In the genomic region with DNA sequence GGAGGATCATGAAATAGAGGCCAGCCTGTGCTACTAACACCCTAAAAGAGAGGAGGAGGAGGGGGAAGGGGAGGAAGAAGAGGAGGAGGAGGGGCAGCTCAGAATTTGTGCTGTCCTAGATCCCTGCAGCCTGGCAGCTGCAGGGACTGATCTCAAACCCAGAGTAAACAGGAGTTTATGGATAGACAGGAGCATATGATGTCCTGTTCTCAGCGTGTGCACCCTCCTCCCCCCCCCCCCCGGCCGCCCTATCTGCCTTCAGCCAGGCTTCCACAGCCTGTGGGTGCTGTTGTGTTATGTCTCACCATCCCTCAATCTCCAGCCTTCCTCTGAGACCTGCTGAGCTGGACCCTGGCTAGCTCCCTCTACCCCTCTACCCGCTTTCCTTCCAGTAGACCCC, we compare ENCODE assay signal across 8 mouse cellular contexts. TPM values are rescaled to one million over a fixed set of nuclear protein-coding genes. Genes with fewer than 3 reads are reported as not detected.
DNase-seq lines count a peak whose midpoint lies in the region; ATAC-seq and TF ChIP-seq lines count a peak whose summit lies in the region.

A gene (minus strand): TSS at position 101 of the 400 bp plus-strand sequence.

- H3K79me2 ChIP-seq in liver, adult 2 months (ENCODE audit: control insufficient read depth, insufficient read depth, low read length) = 0 out of 2 replicates have a peak, but pooled peaks cover 2% of the 10 kb centered on the region

- 61% methylated on average over 3 of the region's 4 CpGs for WGBS in liver, adult 2 months
- 84% methylated on average over 3 of the region's 4 CpGs for WGBS in embryonic facial prominence, embryonic 12.5 days
- WGBS in heart, embryonic 14.5 days = 55% methylated on average over 2 of the region's 4 CpGs
- 81% methylated on average over 3 of the region's 4 CpGs for WGBS in neural tube, embryonic 13.5 days

- TF ChIP-seq CTCF in liver, adult 2 months (IDR thresholded peaks at IDR 0.05; ENCODE audit: low read depth, low read length) = no peak

- peak within 1 kb of the TSS; percentile 76 for H3K4me2 ChIP-seq in embryonic facial prominence, embryonic 12.5 days (replicated peaks)
- H3K4me2 ChIP-seq in heart, embryonic 14.5 days (ENCODE audit: low read length) = peak within 1 kb of the TSS; percentile 94
- H3K4me2 ChIP-seq in neural tube, embryonic 13.5 days = peak within 1 kb of the TSS; percentile 93

- no peak for ATAC-seq in embryonic facial prominence, embryonic 12.5 days (ENCODE audit: insufficient number of reproducible peaks, insufficient read depth, low FRiP score, low TSS enrichment)
- ATAC-seq in heart, embryonic 14.5 days (ENCODE audit: insufficient number of reproducible peaks, insufficient read depth, low FRiP score, low read depth) = no peak
- ATAC-seq in neural tube, embryonic 13.5 days (ENCODE audit: low read depth) = no peak

- H3K36me3 ChIP-seq in liver, adult 2 months (ENCODE audit: control insufficient read depth, insufficient read depth, low read length) = 0 out of 2 replicates have a peak, but pooled peaks cover 2% of the 10 kb centered on the region
- H3K36me3 ChIP-seq in embryonic facial prominence, embryonic 12.5 days = peaks cover 17% of the 10 kb centered on the region
- H3K36me3 ChIP-seq in heart, embryonic 14.5 days (ENCODE audit: control insufficient read depth, insufficient read depth, low read length) = peaks cover 26% of the 10 kb centered on the region
- peaks cover 23% of the 10 kb centered on the region for H3K36me3 ChIP-seq in neural tube, embryonic 13.5 days

- no peaks in the 10 kb centered on the region for H3K9me3 ChIP-seq in embryonic facial prominence, embryonic 12.5 days
- H3K9me3 ChIP-seq in heart, embryonic 14.5 days (ENCODE audit: control insufficient read depth, low read length) = no peaks in the 10 kb centered on the region
- H3K9me3 ChIP-seq in neural tube, embryonic 13.5 days = no peaks in the 10 kb centered on the region

- H3K27ac ChIP-seq in liver, adult 2 months (replicated peaks; ENCODE audit: insufficient read depth, low read depth, low read length) = peak within 1 kb of the TSS; percentile 70
- H3K27ac ChIP-seq in embryonic facial prominence, embryonic 12.5 days = peak within 1 kb of the TSS; percentile 82
- H3K27ac ChIP-seq in heart, embryonic 14.5 days (replicated peaks in 1 of 2; ENCODE audit: control insufficient read depth in 1 of 2, insufficient read depth in 1 of 2, low read depth in 2 of 2, low read length in 2 of 2) = peak within 1 kb of the TSS; percentile 83 to 84
- peak within 1 kb of the TSS; percentile 85 for H3K27ac ChIP-seq in neural tube, embryonic 13.5 days (replicated peaks)

- H3K4me1 ChIP-seq in liver, adult 2 months (ENCODE audit: control insufficient read depth, insufficient read depth, low read length) = peaks cover 2% of the 10 kb centered on the region; the same call in 1 of the 2 replicates
- H3K4me1 ChIP-seq in embryonic facial prominence, embryonic 12.5 days = peaks cover 14% of the 10 kb centered on the region; the same call in 1 of the 2 replicates
- peaks cover 12 to 18% of the 10 kb centered on the region in 2 experiments; a peak in 3 of 4 replicates for H3K4me1 ChIP-seq in heart, embryonic 14.5 days (ENCODE audit: control insufficient read depth in 2 of 2, insufficient read depth in 2 of 2, low read length in 2 of 2)
- peaks cover 27% of the 10 kb centered on the region for H3K4me1 ChIP-seq in neural tube, embryonic 13.5 days (replicated peaks)

- intact Hi-C loops in left cerebral cortex, postnatal 36 days (cut with DNase I) = loop anchor here (5.0 kb wide), 1 partner anchor 57 kb away; a partner anchor contains a TSS

- no peaks in the 10 kb centered on the region for H3K27me3 ChIP-seq in liver, adult 2 months (ENCODE audit: control insufficient read depth, insufficient read depth, low read length)
- H3K27me3 ChIP-seq in embryonic facial prominence, embryonic 12.5 days = no peaks in the 10 kb centered on the region
- no peaks in the 10 kb centered on the region for H3K27me3 ChIP-seq in heart, embryonic 14.5 days (ENCODE audit: control insufficient read depth, insufficient read depth, low read length)
- no peaks in the 10 kb centered on the region for H3K27me3 ChIP-seq in neural tube, embryonic 13.5 days

- DNase-seq in liver, adult 2 months (ENCODE audit: extremely low read depth, low read depth, low spot score) = no peak
- no peak for DNase-seq in liver
- DNase-seq in left cerebral cortex, postnatal 36 days (ENCODE audit: low spot score in 2 of 2) = no peak
- DNase-seq in cerebellum, postnatal 36 days = no peak
- no peak for DNase-seq in right cerebral cortex, adult 2 months (ENCODE audit: low spot score in 2 of 2)

- H3K9ac ChIP-seq in liver, adult 2 months (ENCODE audit: low read depth, low read length) = peak within 1 kb of the TSS; percentile 83
- H3K9ac ChIP-seq in embryonic facial prominence, embryonic 12.5 days = peak within 1 kb of the TSS; percentile 90
- peak within 1 kb of the TSS; percentile 98 for H3K9ac ChIP-seq in heart, embryonic 14.5 days (ENCODE audit: low read length)
- H3K9ac ChIP-seq in neural tube, embryonic 13.5 days = peak within 1 kb of the TSS; percentile 99

- TF ChIP-seq POLR2A in liver, adult 2 months (IDR thresholded peaks at IDR 0.05; ENCODE audit: extremely low read depth, insufficient read depth, low read length) = no peak

- H3K4me3 ChIP-seq in liver, adult 2 months (ENCODE audit: insufficient read depth, low read depth, low read length) = peak within 1 kb of the TSS; percentile 83
- H3K4me3 ChIP-seq in embryonic facial prominence, embryonic 12.5 days = peak within 1 kb of the TSS; percentile 62
- peak within 1 kb of the TSS; percentile 84 to 86 for H3K4me3 ChIP-seq in heart, embryonic 14.5 days (ENCODE audit: control insufficient read depth in 1 of 2, insufficient read depth in 1 of 2, low read depth in 1 of 2, low read length in 2 of 2)
- H3K4me3 ChIP-seq in neural tube, embryonic 13.5 days = peak within 1 kb of the TSS; percentile 78

RNA-seq across cellular contexts. Expression of the gene that starts here (rescaled TPM):
- total RNA-seq in liver, adult 2 months (2014; rRNA removed) = 5.1 and 5.6 TPM in 2 replicates
- polyA plus RNA-seq in liver, adult 2 months (2012; rRNA removed) = 21.6 and 23.1 TPM in 2 replicates
- 4.5 and 4.9 TPM in 2 replicates for polyA plus RNA-seq in embryonic facial prominence, embryonic 12.5 days (2016; fragmentation: Nextera tagmentation; extraction: Ambion mirVana)
- polyA plus RNA-seq in heart, embryonic 14.5 days (2014; fragmentation: Nextera tagmentation; extraction: Ambion mirVana) = 8.2 and 10.5 TPM in 2 replicates
- total RNA-seq in left cerebral cortex, postnatal 36 days (2021) = 10 to 100 TPM; 13.9 to 16.5 TPM
- 2.8 and 3.3 TPM in 2 replicates for polyA plus RNA-seq in neural tube, embryonic 13.5 days (2015; fragmentation: Nextera tagmentation; extraction: Ambion mirVana)
